Mouse (Mus musculus) liver, postnatal 0 days (tissue): ENCODE data around the gene Ndel1.

ENCODE experiments used
- CTCF ChIP-seq: sonication (generic); IDR thresholded peaks from 2 replicates; pipeline ENCODE4 v1.5.1; 2016; ENCODE audit warnings: antibody characterized with exemption, low read depth
- EP300 ChIP-seq: IDR thresholded peaks from 2 replicates; pipeline ENCODE4 v1.6.1; 2016; ENCODE audit warnings: antibody characterized with exemption, low read depth, mild to moderate bottlenecking

- no peak for TF ChIP-seq CTCF
- TF ChIP-seq EP300: no peak
Observed at GRCm38 (mm10) chr11:68884368-68884767, 12.7 kb upstream of the Ndel1 start.
